14 mouse cellular contexts compared by ENCODE assay signal in genomic region chr11:89978914-89979818, GRCm38 (mm10). TPM values are rescaled to one million over a fixed set of nuclear protein-coding genes. Genes with fewer than 3 reads are reported as not detected.
DNase-seq lines count a peak whose midpoint lies in the region; ATAC-seq lines count a peak whose summit lies in the region.
"Had no signal": no experiment of that assay in that cellular context is flagged by ENCODE, and none has a peak within 500 bp of the region (broad histone marks: within the 10 kb centered on the region; RNA-seq: fewer than 3 reads in every experiment).

No protein-coding gene starts in this region.

- no peak for ATAC-seq in heart, embryonic 12.5 days (ENCODE audit: insufficient number of reproducible peaks, low FRiP score)
- no peak for ATAC-seq in midbrain, embryonic 15.5 days (replicated peaks)
- no peak for ATAC-seq in intestine, embryonic 14.5 days (replicated peaks; ENCODE audit: low FRiP score, low TSS enrichment, low read depth)
- no peak for ATAC-seq in stomach, embryonic 15.5 days (ENCODE audit: insufficient read depth, low FRiP score, low read depth)
- ATAC-seq: CD4-positive, CD25-positive, alpha-beta regulatory T cell, adult 4 months had no signal

- 44% methylated on average over 11 of the region's 11 CpGs for WGBS in heart, embryonic 12.5 days
- 71% methylated on average over 11 of the region's 11 CpGs for WGBS in midbrain, embryonic 10.5 days
- WGBS in midbrain, embryonic 15.5 days: 66% methylated on average over 11 of the region's 11 CpGs
- 46% methylated on average over 11 of the region's 11 CpGs for WGBS in intestine, embryonic 14.5 days
- 39% methylated on average over 11 of the region's 11 CpGs for WGBS in stomach, embryonic 15.5 days

- DNase-seq in heart, postnatal 36 days: no peak
- DNase-seq in midbrain, embryonic 10.5 days (ENCODE audit: low spot score): no peak
- no peak for DNase-seq in intestine, embryonic 14.5 days (ENCODE audit: low spot score)
- no peak for DNase-seq in cerebellum, postnatal 4 days (ENCODE audit: low spot score in 2 of 2)
- DNase-seq in right cerebral cortex, postnatal 14 days: no peak
- DNase-seq: cerebellum, adult 9-10 months; liver, postnatal 0 days; thymus, postnatal 4 days had no signal

- no peaks in the 10 kb centered on the region for H3K9me3 ChIP-seq in heart, embryonic 12.5 days (replicated peaks)
- no peaks in the 10 kb centered on the region for H3K9me3 ChIP-seq in midbrain, embryonic 10.5 days (replicated peaks)
- no peaks in the 10 kb centered on the region for H3K9me3 ChIP-seq in midbrain, embryonic 15.5 days
- no peaks in the 10 kb centered on the region for H3K9me3 ChIP-seq in intestine, embryonic 14.5 days (ENCODE audit: control insufficient read depth, low read length)
- no peaks in the 10 kb centered on the region for H3K9me3 ChIP-seq in stomach, embryonic 15.5 days

- H3K4me3 ChIP-seq in heart, embryonic 12.5 days: no peak overlapping the region
- H3K4me3 ChIP-seq in midbrain, embryonic 10.5 days: no peak overlapping the region
- H3K4me3 ChIP-seq in midbrain, embryonic 15.5 days: no peak overlapping the region
- H3K4me3 ChIP-seq in intestine, embryonic 14.5 days (ENCODE audit: low read depth, low read length): no peak overlapping the region
- H3K4me3 ChIP-seq in stomach, embryonic 15.5 days (replicated peaks): no peak overlapping the region
- H3K4me3 ChIP-seq: erythroblast, embryonic 14.5 days had no signal

- peak overlapping the region; percentile 59 for H3K4me2 ChIP-seq in heart, embryonic 12.5 days
- H3K4me2 ChIP-seq in midbrain, embryonic 15.5 days: no peak overlapping the region
- H3K4me2 ChIP-seq in intestine, embryonic 14.5 days (ENCODE audit: low read length): 0 out of 2 replicates have a peak overlapping the region, but pooled peaks have one; percentile 2
- H3K4me2 ChIP-seq in stomach, embryonic 15.5 days: peak overlapping the region; percentile 16; the same call in 1 of the 2 replicates

- H3K36me3 ChIP-seq in heart, embryonic 12.5 days: peaks cover 5% of the 10 kb centered on the region; the same call in 1 of the 2 replicates
- H3K36me3 ChIP-seq in midbrain, embryonic 10.5 days: peaks cover 2% of the 10 kb centered on the region; the same call in 1 of the 2 replicates
- H3K36me3 ChIP-seq in midbrain, embryonic 15.5 days (replicated peaks): no peaks in the 10 kb centered on the region
- H3K36me3 ChIP-seq in intestine, embryonic 14.5 days (ENCODE audit: control insufficient read depth, insufficient read depth, low read length): no peaks in the 10 kb centered on the region
- H3K36me3 ChIP-seq in stomach, embryonic 15.5 days: no peaks in the 10 kb centered on the region

- H3K4me1 ChIP-seq in heart, embryonic 12.5 days (replicated peaks): peaks cover 21% of the 10 kb centered on the region
- peaks cover 22% of the 10 kb centered on the region for H3K4me1 ChIP-seq in midbrain, embryonic 10.5 days
- H3K4me1 ChIP-seq in midbrain, embryonic 15.5 days: peaks cover 13% of the 10 kb centered on the region
- H3K4me1 ChIP-seq in intestine, embryonic 14.5 days (replicated peaks; ENCODE audit: control insufficient read depth, insufficient read depth, low read length): peaks cover 10% of the 10 kb centered on the region
- peaks cover 16% of the 10 kb centered on the region for H3K4me1 ChIP-seq in stomach, embryonic 15.5 days

- intact Hi-C loops in heart, postnatal 36 days (cut with DNase I): no loop called here

- no peak overlapping the region for H3K27ac ChIP-seq in heart, embryonic 12.5 days (ENCODE audit: poor library complexity, severe bottlenecking)
- peak overlapping the region; percentile 73; the same call in 1 of the 2 replicates for H3K27ac ChIP-seq in midbrain, embryonic 10.5 days (replicated peaks)
- no peak overlapping the region for H3K27ac ChIP-seq in midbrain, embryonic 15.5 days
- peak overlapping the region; percentile 60; the same call in 1 of the 2 replicates for H3K27ac ChIP-seq in intestine, embryonic 14.5 days (ENCODE audit: low read depth)
- H3K27ac ChIP-seq in stomach, embryonic 15.5 days: peak overlapping the region; percentile 46

- no peak overlapping the region for H3K9ac ChIP-seq in heart, embryonic 12.5 days
- H3K9ac ChIP-seq in midbrain, embryonic 15.5 days: no peak overlapping the region
- H3K9ac ChIP-seq in intestine, embryonic 14.5 days (ENCODE audit: low read length): no peak overlapping the region
- H3K9ac ChIP-seq in stomach, embryonic 15.5 days: no peak overlapping the region
- H3K9ac ChIP-seq: liver, postnatal 0 days had no signal

- peaks cover 9% of the 10 kb centered on the region; the same call in 1 of the 2 replicates for H3K27me3 ChIP-seq in heart, embryonic 12.5 days (replicated peaks)
- peaks cover 22% of the 10 kb centered on the region for H3K27me3 ChIP-seq in midbrain, embryonic 10.5 days (ENCODE audit: low read depth, poor library complexity, severe bottlenecking)
- no peaks in the 10 kb centered on the region for H3K27me3 ChIP-seq in midbrain, embryonic 15.5 days (replicated peaks)
- H3K27me3 ChIP-seq in intestine, embryonic 14.5 days (replicated peaks; ENCODE audit: control insufficient read depth, insufficient read depth, low read length): no peaks in the 10 kb centered on the region
- no peaks in the 10 kb centered on the region for H3K27me3 ChIP-seq in stomach, embryonic 15.5 days (replicated peaks)

RNA-seq across cellular contexts. Expression of gene Pctp, which starts 23.5 kb away (rescaled TPM):
- 18.1 and 19.9 TPM in 2 replicates for polyA plus RNA-seq in heart, embryonic 12.5 days (2016; fragmentation: Nextera tagmentation; extraction: Ambion mirVana)
- total RNA-seq in heart, postnatal 36 days (2021): 1 to 10 TPM; 3.5 to 4.2 TPM
- polyA plus RNA-seq in midbrain, embryonic 10.5 days (2016; fragmentation: Nextera tagmentation; extraction: Ambion mirVana): 16.4 and 20.2 TPM in 2 replicates
- 1.4 and 1.7 TPM in 2 replicates for polyA plus RNA-seq in midbrain, embryonic 15.5 days (2015; fragmentation: Nextera tagmentation; extraction: Ambion mirVana)
- 9.7 and 10.4 TPM in 2 replicates for polyA plus RNA-seq in intestine, embryonic 14.5 days (2014; fragmentation: Nextera tagmentation; extraction: Ambion mirVana)
- polyA plus RNA-seq in stomach, embryonic 15.5 days (2015; fragmentation: Nextera tagmentation; extraction: Ambion mirVana): 13.9 and 15.8 TPM in 2 replicates

RNA-seq across cellular contexts. Expression of gene Tmem100, which starts 51.0 kb away (rescaled TPM):
- 15.9 and 17.1 TPM in 2 replicates for polyA plus RNA-seq in heart, embryonic 12.5 days (2016; fragmentation: Nextera tagmentation; extraction: Ambion mirVana)
- total RNA-seq in heart, postnatal 36 days (2021): 10 to 100 TPM; 13.2 to 22.4 TPM
- 5.8 and 5.9 TPM in 2 replicates for polyA plus RNA-seq in midbrain, embryonic 10.5 days (2016; fragmentation: Nextera tagmentation; extraction: Ambion mirVana)
- 7.8 and 8.8 TPM in 2 replicates for polyA plus RNA-seq in midbrain, embryonic 15.5 days (2015; fragmentation: Nextera tagmentation; extraction: Ambion mirVana)
- polyA plus RNA-seq in intestine, embryonic 14.5 days (2014; fragmentation: Nextera tagmentation; extraction: Ambion mirVana): 17.3 and 19.2 TPM in 2 replicates
- polyA plus RNA-seq in stomach, embryonic 15.5 days (2015; fragmentation: Nextera tagmentation; extraction: Ambion mirVana): 27.3 and 27.9 TPM in 2 replicates
- total RNA-seq: hematopoietic stem cell, adult 5-6 weeks had no signal
- polyA plus RNA-seq: CD4-positive, CD25-positive, alpha-beta regulatory T cell, adult 4 months; erythroblast, embryonic 14.5 days had no signal

Comparison
In these comparisons a context has a peak if more than half of its experiments do, and no peak if none do; other contexts are left out.
1. H3K27ac ChIP-seq: peak in midbrain, embryonic 10.5 days (single experiment), intestine, embryonic 14.5 days (single experiment) and stomach, embryonic 15.5 days (single experiment); none in heart, embryonic 12.5 days (single experiment) and midbrain, embryonic 15.5 days (single experiment).